Mouse (Mus musculus): ENCODE data around the gene Tmem254c. TPM values are rescaled to one million over a fixed set of nuclear protein-coding genes. Genes with fewer than 3 reads are reported as not detected.
"Not testable (repeated sequence)": the region's sequence is repeated elsewhere in the genome, so short reads cannot be mapped to it uniquely, and the experiment has no call there.

The Tmem254c gene
- total RNA-seq (2021), result 10 to 100 TPM; 25.2 to 29.9 TPM
- long read RNA-seq, experiment 1, transcript Tmem254c-202 (4 exons, 1,211 nt), result major isoform, 10 of 12 reads
- long read RNA-seq, experiment 1, partial matches to known transcripts, result 0 of 12 reads
- long read RNA-seq, experiment 1, other reads (novel, unspliced or antisense), result 0 of 12 reads
- long read RNA-seq, experiment 2, transcript Tmem254c-202 (4 exons, 1,211 nt), result major isoform, 5 of 11 reads
- long read RNA-seq, experiment 2, partial matches to known transcripts, result 0 of 11 reads
- long read RNA-seq, experiment 2, other reads (novel, unspliced or antisense), result 2 of 11 reads

DNA sequence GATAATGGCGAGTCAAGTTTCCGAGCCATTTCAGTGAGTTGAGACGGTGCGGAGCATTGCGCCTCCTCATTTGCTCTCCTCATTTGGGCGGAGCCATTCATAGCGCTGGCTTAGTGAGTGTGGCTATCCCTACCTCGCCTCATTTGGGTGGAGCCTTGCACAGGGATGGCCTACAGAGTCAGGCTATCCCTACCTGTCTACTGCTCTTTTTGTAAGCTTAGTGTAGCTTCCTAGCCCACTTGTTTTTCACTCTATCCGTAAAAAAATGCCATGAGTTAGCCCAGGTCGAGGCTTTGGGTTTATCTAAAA, at the start of gene Tmem254c:
TSS of gene Tmem254c (minus strand) at position 31 of the 309 bp plus-strand sequence.
- H3K4me3 ChIP-seq; DNase-seq (ENCODE audit: extremely low spot score in 1 of 2, low spot score in 2 of 2); intact Hi-C loops (cut with DNase I); H3K27ac ChIP-seq: not testable (repeated sequence)

DNA sequence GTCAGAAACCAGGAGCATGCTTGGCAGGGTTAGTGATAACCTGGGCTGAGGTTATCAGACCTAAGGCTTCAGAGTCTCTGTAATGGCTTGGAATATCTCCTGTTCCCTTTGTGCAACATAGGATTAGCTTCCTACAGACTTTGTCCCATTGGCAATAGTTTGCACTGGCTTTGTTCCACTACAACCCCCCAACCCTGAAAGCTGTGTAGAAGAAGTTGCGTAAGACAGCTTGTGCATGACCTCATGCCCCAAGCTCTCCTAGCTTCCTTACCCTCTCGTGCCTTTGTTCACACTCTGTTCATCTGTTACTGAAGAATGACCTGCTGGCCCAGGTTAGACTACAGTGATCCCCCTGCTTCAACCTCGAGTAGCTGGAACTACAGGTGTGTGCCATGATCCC, 30.5 kb upstream of the Tmem254c start:
- DNase-seq (ENCODE audit: extremely low spot score in 1 of 2, low spot score in 2 of 2); intact Hi-C loops (cut with DNase I); H3K27ac ChIP-seq; H3K4me3 ChIP-seq: not testable (repeated sequence)

GRCm38 (mm10) chr14:26081997-26082396, 14.8 kb upstream of the Tmem254c start, which contains the start of gene Cphx3:
Gene Cphx3, plus strand, starts transcription at chr14:26082297.
- H3K27ac ChIP-seq; H3K4me3 ChIP-seq; intact Hi-C loops (cut with DNase I); DNase-seq (ENCODE audit: extremely low spot score in 1 of 2, low spot score in 2 of 2): not testable (repeated sequence)

DNA sequence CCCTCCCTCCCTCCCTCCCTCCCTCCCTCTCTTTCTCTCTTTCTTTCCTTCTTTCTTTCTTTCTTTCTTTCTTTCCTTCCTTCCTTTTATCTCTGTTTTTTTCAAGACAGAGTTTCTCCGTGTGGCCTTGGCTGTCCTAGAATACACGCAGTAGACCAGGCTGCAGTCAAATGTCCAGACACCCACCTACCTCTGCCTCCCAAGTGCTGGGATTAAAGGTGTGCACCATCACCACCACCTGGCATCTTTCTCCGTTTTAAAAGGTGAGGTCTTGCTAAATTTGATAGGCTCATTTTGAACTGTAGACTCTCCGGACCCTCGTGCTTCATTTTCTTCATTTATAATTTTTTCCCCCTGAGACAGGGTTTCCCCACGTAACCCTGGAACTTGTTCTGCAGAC, 14.1 kb upstream of the Tmem254c start, which contains the start of gene Cphx2:
TSS of gene Cphx2 (plus strand) at position 301 of the 400 bp plus-strand sequence.
- intact Hi-C loops (cut with DNase I); DNase-seq (ENCODE audit: extremely low spot score in 1 of 2, low spot score in 2 of 2); H3K27ac ChIP-seq; H3K4me3 ChIP-seq: not testable (repeated sequence)

DNA sequence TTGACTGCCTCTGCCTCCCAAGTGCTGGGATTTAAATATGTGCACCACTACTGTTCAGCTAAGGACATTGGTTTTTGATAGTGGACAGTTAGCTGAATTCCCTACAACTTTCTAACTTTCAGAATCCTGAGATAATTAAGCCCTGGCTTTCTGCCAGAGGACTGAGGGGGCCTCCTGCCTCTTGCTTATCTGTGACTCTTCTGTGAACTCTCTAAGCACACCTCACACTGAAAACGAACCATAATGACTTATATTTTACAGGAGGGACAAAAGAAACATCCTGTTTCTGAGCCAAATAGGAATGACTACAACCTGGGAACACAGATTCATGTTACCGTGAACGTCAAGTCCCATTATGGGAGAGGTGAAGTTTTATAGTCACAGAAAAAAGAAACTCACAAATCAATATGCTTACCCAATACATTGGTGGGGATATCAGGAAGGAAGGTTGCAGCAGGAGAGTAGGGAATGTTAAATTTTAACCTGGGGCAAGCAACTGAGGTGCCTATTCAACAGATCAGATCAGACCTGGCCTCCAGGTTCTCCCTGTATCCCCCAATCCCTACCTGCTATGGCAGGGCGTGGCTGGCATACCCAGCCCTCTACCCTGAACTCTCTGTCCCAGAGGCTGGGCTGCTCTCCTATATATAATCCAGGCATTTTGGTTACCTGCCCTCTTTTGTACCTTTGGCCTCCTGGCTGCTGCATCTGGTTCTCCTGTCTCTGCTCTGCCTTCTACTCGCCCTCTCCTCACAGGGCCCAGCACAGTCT, 9.7 kb upstream of the Tmem254c start:
- intact Hi-C loops (cut with DNase I); H3K27ac ChIP-seq; H3K4me3 ChIP-seq; DNase-seq (ENCODE audit: extremely low spot score in 1 of 2, low spot score in 2 of 2): not testable (repeated sequence)

- H3K27ac ChIP-seq; H3K4me3 ChIP-seq; DNase-seq (ENCODE audit: extremely low spot score in 1 of 2, low spot score in 2 of 2); intact Hi-C loops (cut with DNase I): not testable (repeated sequence)
These were observed 406 bp downstream of the Tmem254c start for GRCm38 (mm10) chr14:26066574-26067324.

GRCm38 (mm10) chr14:26059362-26059761, 7.8 kb downstream of the Tmem254c start:
- not testable (repeated sequence) for H3K27ac ChIP-seq; DNase-seq (ENCODE audit: extremely low spot score in 1 of 2, low spot score in 2 of 2)

GRCm38 (mm10) chr14:26058184-26058583, 9.0 kb downstream of the Tmem254c start:
- H3K4me3 ChIP-seq; H3K27ac ChIP-seq; intact Hi-C loops (cut with DNase I); DNase-seq (ENCODE audit: extremely low spot score in 1 of 2, low spot score in 2 of 2): not testable (repeated sequence)

More at GRCm38 (mm10) chr14:26059362-26059761, 7.8 kb downstream of the Tmem254c start:
- intact Hi-C loops (cut with DNase I); H3K4me3 ChIP-seq: not testable (repeated sequence)

DNA sequence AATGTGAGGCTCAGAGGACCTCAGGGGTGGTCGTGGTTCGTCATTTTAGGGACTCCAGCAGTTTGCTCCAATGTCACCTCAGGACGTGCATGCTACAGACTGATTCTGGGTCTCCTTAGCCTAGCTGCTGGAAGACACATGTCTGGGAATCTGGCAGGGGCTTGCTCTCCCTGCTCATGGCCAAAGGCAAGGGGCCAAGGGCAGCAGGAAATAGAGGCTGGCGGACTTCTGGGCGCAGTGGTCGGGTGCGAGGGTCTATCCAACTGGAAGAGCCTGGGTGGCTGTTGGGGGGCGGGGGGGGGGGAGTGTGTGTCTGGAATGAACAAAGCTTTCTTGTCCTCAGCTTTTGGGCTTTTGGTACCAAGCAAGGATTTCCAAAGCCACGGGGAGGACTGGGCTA, 18.4 kb downstream of the Tmem254c start:
- H3K27ac ChIP-seq; H3K4me3 ChIP-seq; intact Hi-C loops (cut with DNase I); DNase-seq (ENCODE audit: extremely low spot score in 1 of 2, low spot score in 2 of 2): not testable (repeated sequence)

DNA sequence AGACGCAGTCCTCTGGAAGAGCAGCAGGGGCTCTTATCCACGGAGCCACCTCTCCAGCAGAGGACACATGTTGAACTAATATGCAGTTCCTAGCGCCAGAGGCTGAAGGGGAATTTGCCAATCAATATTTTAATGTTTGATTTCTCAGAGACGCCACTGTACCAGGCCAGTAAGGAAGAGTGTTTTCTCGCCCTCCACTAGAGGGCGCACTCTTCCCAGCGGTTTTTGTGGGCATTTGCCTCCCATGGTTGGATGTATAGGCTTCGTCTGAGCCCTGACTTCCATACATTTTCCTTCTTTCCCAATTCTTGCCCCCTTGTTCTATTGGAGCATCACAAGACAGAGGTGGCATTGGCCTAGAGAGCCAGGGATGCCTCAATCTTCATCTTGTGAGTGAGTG, 20.1 kb downstream of the Tmem254c start:
- H3K4me3 ChIP-seq; DNase-seq (ENCODE audit: extremely low spot score in 1 of 2, low spot score in 2 of 2); intact Hi-C loops (cut with DNase I); H3K27ac ChIP-seq: not testable (repeated sequence)

- H3K4me3 ChIP-seq, result not testable (repeated sequence)
These were observed 22.1 kb downstream of the Tmem254c start for GRCm38 (mm10) chr14:26045007-26045406.

DNA sequence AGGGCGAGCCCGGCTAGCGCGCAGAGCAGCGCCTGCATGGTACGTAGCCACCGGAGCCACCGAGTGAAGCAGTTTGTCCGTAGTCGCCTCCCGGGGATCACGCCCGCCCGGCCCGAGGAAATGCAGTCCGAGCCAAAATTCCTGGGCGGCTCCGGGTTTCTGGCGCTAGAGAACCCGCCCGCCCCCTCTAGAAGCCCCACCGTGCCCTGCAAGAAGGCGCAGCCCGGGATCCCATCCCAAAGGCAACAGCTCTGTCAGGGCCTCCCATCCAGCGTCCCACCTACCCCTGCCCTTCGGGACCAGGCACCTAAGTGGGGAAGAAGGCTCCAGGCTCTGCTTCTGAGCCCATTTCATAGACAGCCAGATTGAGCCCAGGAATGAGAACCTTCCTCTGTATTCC, 24.5 kb downstream of the Tmem254c start, which contains the start of gene Gm9780:
TSS of gene Gm9780 (minus strand) at position 101 of the 400 bp plus-strand sequence.
- DNase-seq (ENCODE audit: extremely low spot score in 1 of 2, low spot score in 2 of 2); intact Hi-C loops (cut with DNase I); H3K4me3 ChIP-seq; H3K27ac ChIP-seq: not testable (repeated sequence)

More at GRCm38 (mm10) chr14:26045007-26045406, 22.1 kb downstream of the Tmem254c start:
- intact Hi-C loops (cut with DNase I); H3K27ac ChIP-seq; DNase-seq (ENCODE audit: extremely low spot score in 1 of 2, low spot score in 2 of 2): not testable (repeated sequence)

DNA sequence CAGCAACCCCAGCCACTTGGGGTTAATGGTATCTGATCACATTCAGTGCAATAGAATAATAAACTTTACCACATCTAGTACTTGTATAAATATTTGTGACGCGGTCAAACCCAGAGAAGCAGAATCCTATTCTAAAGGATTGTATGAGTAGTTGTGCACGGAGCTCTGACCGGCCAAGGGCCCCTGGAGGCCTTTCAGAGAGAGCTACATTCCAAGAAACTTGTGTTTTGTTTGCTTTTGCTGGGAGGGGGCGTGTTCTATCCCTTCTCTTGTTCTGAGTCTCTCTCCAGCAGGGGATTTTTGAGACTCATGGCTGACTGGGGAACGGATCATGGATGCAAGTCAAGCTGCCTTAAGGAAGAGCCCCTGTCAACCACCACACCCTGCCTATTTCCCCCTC, 31.7 kb downstream of the Tmem254c start:
- intact Hi-C loops (cut with DNase I); H3K4me3 ChIP-seq; H3K27ac ChIP-seq; DNase-seq (ENCODE audit: extremely low spot score in 1 of 2, low spot score in 2 of 2): not testable (repeated sequence)

DNA sequence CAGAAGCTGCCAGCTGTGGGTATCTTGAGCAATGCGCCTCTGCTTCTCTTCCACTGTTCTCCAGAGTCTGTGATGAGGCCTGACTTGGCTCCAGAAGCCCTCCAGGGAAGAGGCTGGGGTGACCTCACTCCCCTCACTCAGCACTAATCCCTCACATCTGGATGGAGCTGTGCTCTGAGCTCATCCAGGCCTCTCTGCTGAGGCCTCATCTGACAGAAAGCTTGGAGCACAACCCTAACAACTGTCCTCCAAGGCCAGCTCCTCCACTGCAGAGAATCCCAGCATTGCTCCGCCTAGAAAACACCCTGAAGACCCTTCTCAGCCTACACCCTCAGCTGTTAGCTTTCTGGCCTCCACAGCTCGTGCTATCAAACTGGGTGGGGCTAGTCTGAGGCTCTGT, 32.8 kb downstream of the Tmem254c start:
- DNase-seq (ENCODE audit: extremely low spot score in 1 of 2, low spot score in 2 of 2); intact Hi-C loops (cut with DNase I); H3K4me3 ChIP-seq; H3K27ac ChIP-seq: not testable (repeated sequence)

GRCm38 (mm10) chr14:26025653-26026052, 41.5 kb downstream of the Tmem254c start:
- intact Hi-C loops (cut with DNase I); H3K4me3 ChIP-seq; H3K27ac ChIP-seq; DNase-seq (ENCODE audit: extremely low spot score in 1 of 2, low spot score in 2 of 2): not testable (repeated sequence)

- H3K4me3 ChIP-seq; H3K27ac ChIP-seq; intact Hi-C loops (cut with DNase I); DNase-seq (ENCODE audit: extremely low spot score in 1 of 2, low spot score in 2 of 2): not testable (repeated sequence)
These were observed 44.3 kb downstream of the Tmem254c start for GRCm38 (mm10) chr14:26022831-26023230.

Data from left cerebral cortex, adult 2 months (tissue).